Mouse (Mus musculus): Measurements from ENCODE around the gene Morc1. TPM values are rescaled to one million over a fixed set of nuclear protein-coding genes. Genes with fewer than 3 reads are reported as not detected.

Morc1 gene
- under 1 TPM; 0.36 to 0.63 TPM for polyA plus RNA-seq (2017; shearing (Covaris generic))

- no peak for ATAC-seq
These were observed at the start of gene Morc1 for GRCm38 (mm10) chr16:48431027-48431426. Gene Morc1 (plus strand): TSS chr16:48431237.

GRCm38 (mm10) chr16:48383582-48384257 lies 47.3 kb upstream of the Morc1 start:
- ATAC-seq, result no peak

GRCm38 (mm10) chr16:48386982-48387381 lies 44.1 kb upstream of the Morc1 start:
- ATAC-seq, result no peak

- ATAC-seq, result no peak
These were observed 35.8 kb upstream of the Morc1 start for GRCm38 (mm10) chr16:48395278-48395677.

GRCm38 (mm10) chr16:48402963-48403362 lies 28.1 kb upstream of the Morc1 start:
- ATAC-seq, result no peak

GRCm38 (mm10) chr16:48403423-48403822 lies 27.6 kb upstream of the Morc1 start:
- no peak for ATAC-seq

- no peak for ATAC-seq
These were observed 27.0 kb upstream of the Morc1 start for GRCm38 (mm10) chr16:48404009-48404408.

- no peak for ATAC-seq
These were observed 25.2 kb upstream of the Morc1 start for GRCm38 (mm10) chr16:48405674-48406403.

- no peak for ATAC-seq
These were observed 21.5 kb upstream of the Morc1 start for GRCm38 (mm10) chr16:48409580-48409979.

- ATAC-seq, result no peak
These were observed 20.9 kb upstream of the Morc1 start for GRCm38 (mm10) chr16:48410125-48410524.

GRCm38 (mm10) chr16:48412246-48412645 lies 18.8 kb upstream of the Morc1 start, which contains the start of gene Gm5485:
Gene Gm5485 (minus strand): TSS chr16:48412416.
- ATAC-seq, result no peak

- no peak for ATAC-seq
These were observed 12.5 kb upstream of the Morc1 start for GRCm38 (mm10) chr16:48418557-48418956.

GRCm38 (mm10) chr16:48419035-48419434 lies 12.0 kb upstream of the Morc1 start:
- no peak for ATAC-seq

- ATAC-seq, result no peak
These were observed 8.5 kb upstream of the Morc1 start for GRCm38 (mm10) chr16:48422501-48422900.

- no peak for ATAC-seq
These were observed 7.0 kb upstream of the Morc1 start for GRCm38 (mm10) chr16:48424069-48424468.

- ATAC-seq, result no peak
These were observed 1.6 kb upstream of the Morc1 start for GRCm38 (mm10) chr16:48429427-48429826.

- ATAC-seq, result no peak
These were observed 4.4 kb downstream of the Morc1 start for GRCm38 (mm10) chr16:48435454-48435853.

- ATAC-seq, result no peak
These were observed 6.4 kb downstream of the Morc1 start for GRCm38 (mm10) chr16:48437476-48437875.

- no peak for ATAC-seq
These were observed 13.6 kb downstream of the Morc1 start for GRCm38 (mm10) chr16:48444589-48444988.

GRCm38 (mm10) chr16:48446161-48446925 lies 15.3 kb downstream of the Morc1 start:
- ATAC-seq, result no peak

GRCm38 (mm10) chr16:48453264-48453663 lies 22.2 kb downstream of the Morc1 start:
- ATAC-seq, result no peak

GRCm38 (mm10) chr16:48473396-48473795 lies 42.4 kb downstream of the Morc1 start:
- no peak for ATAC-seq
